Mouse (Mus musculus) left cerebral cortex, adult 11 months (tissue): ENCODE measurements at regions not wholly inside any gene's neighbourhood (a gene's known extent, or its start where the extent isn't known, plus 50 kb on each side); places are given as distances from the start of the nearest gene placed in this dataset.
"Not testable (repeated sequence)": the region's sequence is repeated elsewhere in the genome, so short reads cannot be mapped to it uniquely, and the experiment has no call there.

ENCODE experiments used
- DNase-seq: peaks from one replicate; pipeline ENCODE4 v3.0.0; 2022; ENCODE audit warnings: low spot score

DNA sequence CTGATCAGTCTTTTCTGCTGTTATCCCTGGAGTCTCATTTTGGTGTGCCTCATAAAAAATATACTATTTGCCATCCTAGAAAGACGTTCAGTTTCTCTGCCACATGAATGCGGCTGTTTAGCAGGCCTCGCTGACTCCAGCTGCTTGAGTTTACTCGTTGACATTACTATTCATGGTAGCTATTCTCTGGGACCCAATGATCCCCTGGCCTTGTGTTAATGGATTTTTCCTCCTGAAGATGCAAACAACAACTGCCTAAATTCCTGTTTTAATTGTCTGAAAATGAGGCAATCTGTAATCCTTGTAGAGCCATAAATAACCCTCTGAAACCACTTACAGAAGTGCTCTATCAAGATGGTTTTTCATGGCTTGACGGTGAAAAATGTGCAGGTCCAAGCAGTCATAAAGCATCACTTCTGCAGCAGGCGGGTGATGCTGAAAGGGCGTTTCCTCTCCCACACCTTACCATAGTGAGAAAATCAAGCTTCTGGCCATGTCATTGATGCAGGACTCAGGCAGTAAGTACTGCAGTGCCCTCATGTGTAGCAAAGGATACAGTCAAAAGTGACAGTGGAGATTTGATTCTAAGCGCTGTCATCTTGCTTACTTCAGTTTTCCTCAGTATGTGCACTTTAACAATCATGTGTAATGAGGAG is 419.7 kb upstream of the Lrp1b start:
- DNase-seq: no peak

GRCm38 (mm10) chr2:43097560-43098233 is 444.3 kb upstream of the Lrp1b start:
- DNase-seq: peak; percentile 12

GRCm38 (mm10) chr2:43119862-43120261 is 435.3 kb upstream of the Kynu start:
- peak; percentile 8 for DNase-seq

DNA sequence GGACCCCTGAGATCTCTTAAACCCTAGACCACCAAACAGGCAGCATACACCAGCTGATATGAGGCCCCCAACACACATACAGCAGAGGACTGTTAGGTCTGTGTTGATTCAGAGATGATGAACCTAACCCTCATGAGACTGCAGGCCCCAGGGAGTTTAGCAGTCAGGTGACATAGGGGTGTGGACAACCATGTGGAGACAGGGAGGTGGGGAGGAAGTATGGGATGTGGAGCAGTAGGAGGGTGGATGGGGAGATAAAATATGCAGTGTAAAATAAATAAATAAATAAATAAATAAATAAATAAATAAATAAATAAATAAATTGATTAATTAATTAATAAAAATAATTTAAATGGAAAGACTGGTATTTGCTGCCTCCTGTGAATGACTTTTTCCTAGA is 401.6 kb upstream of the Kynu start:
- DNase-seq: no peak

- DNase-seq: no peak
These were observed 373.0 kb upstream of the Kynu start for GRCm38 (mm10) chr2:43182105-43182504.

- DNase-seq: not testable (repeated sequence)
These were observed 359.6 kb upstream of the Kynu start for GRCm38 (mm10) chr2:43195531-43195930.

DNA sequence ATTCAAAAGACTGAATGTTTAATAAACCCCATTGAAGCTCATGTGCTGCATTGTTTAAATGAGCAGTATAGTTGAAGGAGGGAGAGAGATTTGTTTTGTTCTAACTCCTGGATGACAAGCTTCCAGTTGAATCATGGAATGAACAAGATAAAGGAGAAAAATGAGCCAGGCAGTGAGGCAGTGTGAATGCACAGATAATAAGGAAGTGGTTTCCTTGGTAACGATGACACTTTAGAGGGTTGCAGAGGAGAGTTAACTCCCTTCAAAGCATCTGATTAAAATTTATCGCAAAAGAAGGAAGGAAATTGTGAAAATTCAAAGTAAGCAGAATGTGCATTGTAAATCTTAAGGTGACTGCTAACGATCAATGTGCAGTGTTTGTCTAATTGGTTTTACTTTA is 346.9 kb upstream of the Kynu start:
- no peak for DNase-seq

DNA sequence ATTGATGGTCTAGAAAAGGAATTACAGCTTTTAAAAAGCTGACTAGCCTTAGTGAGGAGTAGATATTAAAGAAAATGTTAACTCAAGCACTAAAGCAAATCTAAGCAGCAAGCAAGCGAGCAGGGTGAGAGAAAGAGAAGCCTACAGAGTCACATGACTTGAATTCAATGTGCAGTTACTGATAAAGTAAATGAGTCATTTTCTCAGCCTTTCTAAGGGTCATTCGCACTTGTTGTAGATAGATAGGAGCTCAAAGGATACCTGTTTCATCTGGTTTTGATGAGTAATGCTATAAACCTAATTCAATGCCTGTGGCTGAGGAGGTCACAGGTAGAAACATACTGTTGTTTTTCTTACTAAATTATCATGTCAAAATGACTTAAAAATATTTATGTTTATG is 341.2 kb upstream of the Kynu start:
- DNase-seq: no peak

DNA sequence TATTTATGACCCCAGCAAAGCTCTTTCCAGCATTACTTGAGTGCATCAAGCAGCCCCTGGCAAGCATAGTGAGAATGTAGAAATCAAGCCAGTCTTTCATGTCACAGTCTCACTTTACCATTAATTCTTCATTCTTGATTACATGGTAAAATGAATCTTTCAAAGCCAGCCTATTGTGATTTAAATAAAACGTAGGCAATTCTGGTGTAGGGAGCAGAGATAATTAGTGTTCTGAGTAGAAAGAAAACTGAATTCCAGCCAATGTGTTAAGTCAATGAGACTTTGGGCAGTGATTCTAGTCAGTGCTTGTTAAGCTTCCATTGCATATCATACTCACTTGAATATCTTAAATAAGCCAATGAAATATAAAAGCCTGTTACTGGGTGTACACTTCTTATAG is 338.0 kb upstream of the Kynu start:
- no peak for DNase-seq

GRCm38 (mm10) chr2:43222721-43223120 is 332.4 kb upstream of the Kynu start:
- DNase-seq: no peak

DNA sequence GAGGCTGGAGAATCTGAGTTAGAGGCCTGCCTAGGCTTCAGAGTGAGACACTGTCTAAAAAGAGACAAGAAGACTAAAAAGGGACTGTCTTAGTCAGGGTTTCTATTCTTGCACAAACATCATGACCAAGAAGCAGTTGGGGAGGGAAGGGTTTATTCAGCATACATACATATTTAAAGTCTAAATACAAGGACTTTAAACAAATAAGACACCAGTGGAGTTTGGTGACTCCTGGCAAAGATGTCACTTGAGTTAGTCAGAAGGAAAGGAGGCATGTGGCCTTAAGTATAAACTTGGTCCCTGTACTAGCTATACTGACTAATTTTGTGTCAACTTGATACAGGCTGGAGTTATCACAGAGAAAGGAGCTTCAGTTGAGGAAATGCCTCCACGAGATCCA is 330.4 kb upstream of the Kynu start:
- DNase-seq: not testable (repeated sequence)

DNA sequence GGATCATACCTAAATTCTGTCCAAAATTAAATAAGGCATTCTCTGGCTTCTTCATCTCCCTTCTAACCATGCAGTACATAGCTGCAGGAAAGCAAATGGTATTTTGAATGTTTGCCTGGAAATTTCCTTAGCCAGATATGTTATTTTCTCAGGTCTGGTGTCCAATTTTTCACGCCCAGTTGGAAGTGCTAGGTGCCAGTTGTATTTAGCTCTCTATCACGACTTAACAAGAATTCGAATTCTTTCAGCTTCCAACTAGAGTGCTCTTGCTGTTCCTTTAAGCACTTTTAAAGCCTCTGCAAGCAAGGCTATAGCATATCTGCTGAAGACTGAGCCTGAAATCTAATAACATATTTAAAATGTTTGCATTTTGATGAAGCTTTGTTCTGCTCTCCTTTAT is 308.3 kb upstream of the Kynu start:
- DNase-seq: no peak

DNA sequence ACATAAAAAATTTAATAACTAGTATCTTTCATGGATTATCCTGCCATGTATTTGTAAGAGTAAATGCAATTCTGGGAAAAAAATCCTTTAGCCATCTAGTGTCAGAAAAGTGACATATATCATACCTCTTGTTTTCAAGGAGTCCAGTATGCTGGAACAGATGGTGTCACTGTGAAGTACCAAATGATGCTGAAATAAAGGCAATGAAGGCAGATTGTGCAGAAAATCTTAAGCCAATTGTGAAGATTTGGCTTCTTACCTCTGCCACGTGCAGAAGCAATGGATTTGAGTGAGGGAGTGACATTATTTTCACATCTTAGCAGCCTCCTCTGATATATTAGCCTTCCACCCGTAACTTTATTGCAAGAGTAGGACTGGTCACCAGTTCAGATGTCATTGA is 306.5 kb upstream of the Kynu start:
- no peak for DNase-seq

DNA sequence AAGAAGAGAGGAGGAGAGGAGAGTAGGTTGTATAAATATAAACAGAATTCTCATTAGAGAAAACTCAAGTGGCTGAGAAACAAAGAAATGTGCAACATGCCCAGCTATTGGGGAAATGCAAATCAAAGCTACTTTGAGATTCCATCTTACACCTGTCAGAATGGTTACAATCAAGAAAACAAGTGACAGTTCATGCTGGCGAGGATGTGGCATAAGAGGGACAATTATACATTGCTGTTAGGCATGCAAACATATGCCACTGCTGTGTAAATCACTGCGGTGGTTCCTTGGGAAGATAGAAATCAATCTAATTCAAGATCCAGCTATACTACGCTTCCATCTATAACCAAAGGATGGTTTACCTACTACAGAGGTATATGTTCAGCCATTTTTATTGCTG is 300.4 kb upstream of the Kynu start:
- no peak for DNase-seq

- no peak for DNase-seq
These were observed 284.3 kb upstream of the Kynu start for GRCm38 (mm10) chr2:43270802-43271201.

- no peak for DNase-seq
These were observed 283.0 kb upstream of the Kynu start for GRCm38 (mm10) chr2:43272080-43272479.

DNA sequence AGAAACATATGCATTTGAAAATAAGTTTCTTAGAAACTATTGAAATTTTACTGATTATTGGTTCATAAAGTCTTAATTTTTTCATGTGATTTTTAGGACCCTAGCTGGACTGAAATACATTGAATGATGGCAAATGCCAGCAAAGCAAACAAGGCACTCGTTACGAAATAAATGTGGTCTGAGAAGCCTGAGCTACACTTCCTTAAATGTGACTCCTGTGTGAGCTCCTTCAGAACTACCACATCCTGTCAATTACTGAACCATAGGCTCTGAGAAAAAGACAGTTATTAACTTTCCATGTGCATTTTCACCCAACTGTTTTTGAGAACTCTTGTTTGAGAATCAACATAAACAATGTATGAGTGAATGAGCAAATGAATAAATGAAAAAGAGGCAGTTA is 281.1 kb upstream of the Kynu start:
- no peak for DNase-seq

- DNase-seq: no peak
These were observed 259.3 kb upstream of the Kynu start for GRCm38 (mm10) chr2:43295801-43296200.

GRCm38 (mm10) chr2:43323836-43324235 is 231.3 kb upstream of the Kynu start:
- peak; percentile 16 for DNase-seq

- no peak for DNase-seq
These were observed 190.8 kb upstream of the Kynu start for GRCm38 (mm10) chr2:43364301-43364700.

DNA sequence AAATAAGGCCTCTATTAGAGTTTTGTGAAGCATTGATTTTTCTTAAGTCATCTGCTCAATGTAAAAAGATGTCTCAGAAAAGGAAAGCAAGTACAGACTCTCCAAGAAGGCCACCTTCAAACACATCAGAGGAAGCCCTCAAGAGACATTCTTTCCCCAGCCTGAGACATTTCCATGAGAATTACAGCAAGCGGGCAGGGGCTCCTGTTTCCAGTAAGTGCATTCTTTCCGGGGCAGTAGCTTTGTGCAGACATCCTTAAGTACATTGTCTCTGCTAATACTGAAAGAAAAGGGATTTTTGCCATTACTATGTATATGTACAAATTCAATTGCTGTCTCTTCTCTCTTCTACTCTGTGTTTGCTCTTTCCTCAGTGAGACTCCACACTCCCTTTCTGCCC is 189.3 kb upstream of the Kynu start:
- no peak for DNase-seq

GRCm38 (mm10) chr2:43403348-43403747 is 151.8 kb upstream of the Kynu start:
- no peak for DNase-seq

DNA sequence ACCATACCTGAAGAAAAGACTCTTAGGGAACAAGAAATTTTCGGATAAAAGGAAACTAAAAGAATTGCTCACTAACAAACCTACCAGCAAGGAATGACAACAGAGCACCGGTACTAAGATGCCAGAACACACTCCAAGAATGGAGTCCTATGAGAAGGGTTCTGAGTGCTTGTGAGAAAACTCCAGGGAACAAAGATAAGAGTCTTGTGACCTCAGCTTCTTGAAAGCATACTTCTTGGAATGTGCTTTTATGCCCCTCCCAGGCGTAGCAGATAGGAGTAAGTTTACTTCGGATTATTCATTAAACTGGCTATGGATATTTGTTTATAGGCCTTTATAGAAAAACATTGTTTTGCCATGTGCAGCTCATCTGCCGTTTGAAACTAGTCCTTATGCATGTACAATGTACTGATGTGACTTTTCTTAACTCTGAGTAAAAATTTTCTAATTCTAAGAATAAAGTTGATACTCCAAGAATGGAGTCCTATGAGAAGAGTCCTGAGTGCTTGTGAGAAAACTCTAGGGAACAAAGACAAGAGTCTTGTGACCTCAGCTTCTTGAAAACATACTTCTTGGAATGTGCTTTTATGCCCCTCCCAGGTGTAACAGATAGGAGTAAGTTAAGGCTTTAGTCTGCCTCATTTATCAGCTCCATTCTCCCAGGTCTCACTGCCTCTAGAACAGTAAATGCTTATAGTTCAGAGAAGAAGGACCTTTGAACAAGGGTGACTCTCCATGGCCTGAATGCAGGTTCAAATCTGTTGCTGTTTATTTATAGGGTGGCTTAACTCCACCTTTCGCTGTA is 150.8 kb upstream of the Kynu start:
- no peak for DNase-seq
